Mouse (Mus musculus): ENCODE data around the gene Ppm1h. TPM values are rescaled to one million over a fixed set of nuclear protein-coding genes. Genes with fewer than 3 reads are reported as not detected.

The Ppm1h gene
- polyA plus RNA-seq, 1 experiment from 2014 or later: 3.6 TPM

DNA sequence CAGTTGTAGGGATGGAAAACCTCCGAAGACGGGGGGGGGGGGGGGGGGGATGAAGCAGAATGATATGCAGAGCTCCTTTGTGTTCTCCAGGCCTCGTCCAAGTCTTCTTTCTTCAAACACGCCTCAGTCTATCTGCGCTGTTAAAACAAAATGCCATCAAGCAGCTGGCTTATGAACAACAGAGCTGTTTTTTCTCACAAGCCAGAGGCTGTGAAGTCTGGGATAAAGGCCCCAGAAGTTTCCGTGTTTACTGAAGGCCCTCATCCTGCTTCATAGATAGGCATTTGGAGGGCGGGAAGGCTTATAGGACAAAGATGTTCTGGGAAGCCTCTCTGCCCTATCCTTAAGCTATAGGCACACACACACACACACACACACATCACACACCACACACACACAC lies 181.5 kb downstream of the Ppm1h start:
- ATAC-seq (replicated peaks; ENCODE audit: low FRiP score) (no peak), DNase-seq (ENCODE audit: low spot score) (no peak)
- Histone ChIP-seq H3K27me3 (ENCODE audit: control insufficient read depth, insufficient read depth, low read length) (no peaks in the 10 kb centered on the region), H3K4me3 (ENCODE audit: low read depth, low read length) (no peak overlapping the region), H3K9ac (ENCODE audit: low read length) (no peak overlapping the region), H3K4me1 (replicated peaks; ENCODE audit: control insufficient read depth, insufficient read depth, low read length) (no peaks in the 10 kb centered on the region), H3K9me3 (ENCODE audit: control insufficient read depth, low read length) (no peaks in the 10 kb centered on the region), H3K27ac (ENCODE audit: low read depth, low read length) (no peak overlapping the region), H3K4me2 (ENCODE audit: low read depth, low read length, severe bottlenecking) (no peak overlapping the region), H3K36me3 (ENCODE audit: control insufficient read depth, insufficient read depth, low read length) (no peaks in the 10 kb centered on the region)
- WGBS: 62% methylated on average over 7 of the region's 7 CpGs

DNA sequence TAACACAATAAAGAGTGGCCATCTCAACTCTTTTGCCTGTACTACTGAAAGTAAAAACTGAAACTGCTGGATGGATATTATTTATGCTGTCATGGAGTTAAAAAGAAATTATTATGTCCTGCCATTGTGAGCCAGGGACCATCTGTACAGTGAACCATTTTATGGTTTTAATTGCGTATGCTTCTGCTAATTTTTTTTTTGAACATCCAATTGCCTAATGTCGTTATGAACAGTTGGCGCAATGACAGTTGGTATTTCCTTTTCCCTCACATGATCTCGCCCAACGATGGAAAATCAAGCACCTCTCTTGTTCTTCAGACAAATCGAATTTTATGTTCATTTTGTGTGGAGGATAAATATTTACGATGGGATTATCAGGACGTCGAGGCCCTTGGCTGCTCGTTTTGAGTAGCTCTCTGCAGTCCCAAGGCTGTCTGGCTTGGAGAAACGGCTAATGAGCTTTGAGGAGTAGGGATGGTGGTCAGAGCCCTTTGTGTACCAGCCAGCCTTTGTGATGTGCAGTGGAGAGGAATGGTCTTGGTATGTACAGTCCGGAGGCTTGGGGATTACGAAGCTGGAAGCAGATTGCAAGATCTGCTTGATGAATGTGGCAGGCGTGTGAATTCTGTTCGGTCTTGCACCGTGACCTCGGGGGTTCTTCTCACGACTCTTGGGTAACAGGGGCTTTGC lies 183.3 kb downstream of the Ppm1h start:
- H3K4me1 ChIP-seq (replicated peaks; ENCODE audit: control insufficient read depth, insufficient read depth, low read length): no peaks in the 10 kb centered on the region
- no peak for DNase-seq (ENCODE audit: low spot score)
- no peaks in the 10 kb centered on the region for H3K36me3 ChIP-seq (ENCODE audit: control insufficient read depth, insufficient read depth, low read length)
- ATAC-seq (replicated peaks; ENCODE audit: low FRiP score): 0 out of 2 replicates have a peak, but pooled peaks have one; percentile 45
- H3K4me3 ChIP-seq (ENCODE audit: low read depth, low read length): no peak overlapping the region
- no peak overlapping the region for H3K4me2 ChIP-seq (ENCODE audit: low read depth, low read length, severe bottlenecking)
- no peaks in the 10 kb centered on the region for H3K27me3 ChIP-seq (ENCODE audit: control insufficient read depth, insufficient read depth, low read length)
- 77% methylated on average over 18 of the region's 18 CpGs for WGBS
- no peak overlapping the region for H3K9ac ChIP-seq (ENCODE audit: low read length)
- H3K27ac ChIP-seq (ENCODE audit: low read depth, low read length): no peak overlapping the region
- H3K9me3 ChIP-seq (ENCODE audit: control insufficient read depth, low read length): no peaks in the 10 kb centered on the region

DNA sequence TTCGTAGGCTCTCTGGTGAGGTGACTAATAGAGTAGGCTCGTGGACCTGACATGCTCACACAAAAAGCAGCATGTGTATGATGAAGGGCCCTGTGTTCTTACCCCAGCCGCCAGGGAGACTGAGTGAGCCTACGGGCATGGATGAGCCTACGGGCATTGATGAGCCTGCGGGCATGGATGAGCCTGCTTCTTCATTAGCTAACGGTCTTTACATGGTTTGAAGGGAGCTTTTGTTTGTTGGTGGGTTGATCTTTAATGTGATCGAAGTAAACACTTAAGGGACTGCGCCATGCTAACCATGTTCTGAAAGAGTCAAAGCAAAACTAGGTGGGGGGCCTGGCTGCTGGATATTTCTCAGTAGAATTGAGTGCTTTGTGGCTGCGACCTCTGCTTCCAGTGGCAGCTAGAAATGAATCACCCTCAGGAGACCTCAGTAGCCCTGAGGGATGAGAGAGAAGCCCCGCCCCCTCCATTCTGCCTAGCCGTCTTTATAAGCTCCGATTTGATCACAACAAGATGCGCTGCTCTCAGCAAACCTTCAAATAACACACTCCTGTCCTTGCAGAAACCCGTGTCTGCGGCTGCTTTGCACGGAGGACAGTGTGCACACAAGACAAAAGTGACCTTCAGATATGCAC lies 183.9 kb downstream of the Ppm1h start:
- Histone ChIP-seq H3K9ac (ENCODE audit: low read length) (no peak overlapping the region), H3K4me2 (ENCODE audit: low read depth, low read length, severe bottlenecking) (no peak overlapping the region), H3K27ac (ENCODE audit: low read depth, low read length) (no peak overlapping the region), H3K27me3 (ENCODE audit: control insufficient read depth, insufficient read depth, low read length) (no peaks in the 10 kb centered on the region), H3K4me3 (ENCODE audit: low read depth, low read length) (no peak overlapping the region), H3K9me3 (ENCODE audit: control insufficient read depth, low read length) (no peaks in the 10 kb centered on the region), H3K36me3 (ENCODE audit: control insufficient read depth, insufficient read depth, low read length) (no peaks in the 10 kb centered on the region), H3K4me1 (replicated peaks; ENCODE audit: control insufficient read depth, insufficient read depth, low read length) (no peaks in the 10 kb centered on the region)
- DNase-seq (ENCODE audit: low spot score): no peak
- 78% methylated on average over 17 of the region's 17 CpGs for WGBS
- ATAC-seq (replicated peaks; ENCODE audit: low FRiP score): peak; percentile 40; the same call in 1 of the 2 replicates

DNA sequence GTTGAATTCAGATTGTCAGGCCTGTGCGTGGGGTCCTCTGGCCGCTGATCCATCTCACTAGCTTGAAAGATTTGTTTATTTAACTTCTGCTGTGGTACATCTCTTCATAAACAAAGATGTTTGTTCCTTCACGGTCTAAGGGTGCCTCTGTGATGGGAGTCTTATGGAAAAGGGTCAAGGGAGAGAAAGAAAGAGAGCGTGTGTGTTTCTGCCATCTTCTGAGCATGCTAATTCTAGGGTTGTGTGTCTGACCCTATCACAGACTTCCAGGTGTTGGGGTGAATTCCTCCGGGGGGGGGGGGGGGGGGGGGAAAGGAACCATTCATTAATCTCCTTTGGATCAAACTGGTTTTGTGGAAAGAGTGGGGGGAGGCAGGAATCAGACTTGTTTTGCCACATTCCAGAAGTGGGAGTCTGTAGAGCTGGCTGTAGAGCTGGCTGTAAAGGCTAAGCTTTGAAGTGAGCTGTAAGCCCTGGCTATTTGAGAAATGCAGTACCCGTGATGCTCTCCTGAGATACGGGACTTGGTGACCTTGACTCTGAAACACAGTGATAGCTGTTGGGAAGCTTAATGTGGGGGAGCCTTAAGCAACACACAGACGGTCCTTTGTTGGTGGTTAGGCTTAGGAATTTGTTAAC lies 191.4 kb downstream of the Ppm1h start:
- H3K27ac ChIP-seq (ENCODE audit: low read depth, low read length): no peak overlapping the region
- H3K4me3 ChIP-seq (ENCODE audit: low read depth, low read length): no peak overlapping the region
- no peaks in the 10 kb centered on the region for H3K36me3 ChIP-seq (ENCODE audit: control insufficient read depth, insufficient read depth, low read length)
- no peak for DNase-seq (ENCODE audit: low spot score)
- 76% methylated on average over 8 of the region's 8 CpGs for WGBS
- H3K4me2 ChIP-seq (ENCODE audit: low read depth, low read length, severe bottlenecking): no peak overlapping the region
- H3K9me3 ChIP-seq (ENCODE audit: control insufficient read depth, low read length): no peaks in the 10 kb centered on the region
- no peak overlapping the region for H3K9ac ChIP-seq (ENCODE audit: low read length)
- H3K27me3 ChIP-seq (ENCODE audit: control insufficient read depth, insufficient read depth, low read length): no peaks in the 10 kb centered on the region
- H3K4me1 ChIP-seq (replicated peaks; ENCODE audit: control insufficient read depth, insufficient read depth, low read length): no peaks in the 10 kb centered on the region
- no peak for ATAC-seq (replicated peaks; ENCODE audit: low FRiP score)

DNA sequence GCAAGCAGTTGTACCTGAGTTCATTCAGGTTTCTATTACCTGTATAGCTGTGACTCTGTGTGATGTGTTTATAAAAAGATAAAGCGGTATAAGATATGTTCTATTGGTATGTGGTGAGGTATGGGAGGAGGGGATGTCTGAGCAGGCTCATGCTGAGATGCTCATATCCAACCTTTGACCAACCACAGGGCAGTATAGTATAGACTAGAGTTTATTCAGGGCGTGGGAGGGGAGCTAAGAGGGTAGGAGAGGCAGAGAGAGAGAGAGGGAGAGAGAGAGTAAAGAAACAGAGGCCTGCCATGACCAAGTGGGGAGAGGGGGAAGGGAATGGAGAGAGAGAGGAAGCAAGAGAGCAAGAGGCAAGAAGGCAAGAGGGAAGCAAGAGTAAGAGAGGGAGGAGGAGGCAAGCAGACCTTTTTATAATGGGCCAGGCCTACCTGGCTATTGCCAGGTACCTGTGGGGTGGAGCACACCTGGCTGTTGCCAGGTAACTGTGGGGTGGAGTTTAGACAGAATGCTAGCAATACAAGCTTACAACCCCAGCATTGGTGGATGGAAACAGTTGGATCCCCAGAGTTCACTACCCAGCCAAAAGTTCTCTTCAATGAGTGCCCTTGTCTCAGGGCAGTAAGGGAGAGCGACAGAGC lies 192.4 kb downstream of the Ppm1h start:
- Histone ChIP-seq H3K9ac (ENCODE audit: low read length) (no peak overlapping the region), H3K4me2 (ENCODE audit: low read depth, low read length, severe bottlenecking) (no peak overlapping the region), H3K4me1 (replicated peaks; ENCODE audit: control insufficient read depth, insufficient read depth, low read length) (no peaks in the 10 kb centered on the region), H3K4me3 (ENCODE audit: low read depth, low read length) (no peak overlapping the region), H3K36me3 (ENCODE audit: control insufficient read depth, insufficient read depth, low read length) (no peaks in the 10 kb centered on the region), H3K27ac (ENCODE audit: low read depth, low read length) (no peak overlapping the region), H3K9me3 (ENCODE audit: control insufficient read depth, low read length) (no peaks in the 10 kb centered on the region), H3K27me3 (ENCODE audit: control insufficient read depth, insufficient read depth, low read length) (no peaks in the 10 kb centered on the region)
- no peak for DNase-seq (ENCODE audit: low spot score)
- WGBS: 82% methylated on average over 3 of the region's 3 CpGs
- ATAC-seq (replicated peaks; ENCODE audit: low FRiP score): no peak

DNA sequence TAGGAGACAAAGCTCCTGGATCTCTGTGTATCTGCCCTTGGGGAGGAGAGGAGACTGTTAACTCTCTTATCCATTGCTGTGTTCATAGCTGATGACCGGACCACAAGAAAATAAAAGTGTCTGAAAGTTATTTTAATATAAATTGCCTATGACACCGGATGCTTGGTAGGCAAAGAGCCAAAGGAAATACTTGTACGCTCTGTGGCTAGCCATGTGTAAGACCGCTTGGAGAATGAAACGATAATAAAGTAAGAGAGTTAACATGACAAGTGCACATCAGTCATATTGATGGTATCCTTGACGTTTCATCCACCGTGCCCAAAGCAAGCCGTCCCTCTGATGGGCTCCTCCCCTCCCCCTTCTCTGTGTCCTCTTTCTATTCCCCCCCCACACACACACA lies 194.2 kb downstream of the Ppm1h start:
- WGBS: 94% methylated on average over 8 of the region's 8 CpGs
- no peaks in the 10 kb centered on the region for H3K36me3 ChIP-seq (ENCODE audit: control insufficient read depth, insufficient read depth, low read length)

DNA sequence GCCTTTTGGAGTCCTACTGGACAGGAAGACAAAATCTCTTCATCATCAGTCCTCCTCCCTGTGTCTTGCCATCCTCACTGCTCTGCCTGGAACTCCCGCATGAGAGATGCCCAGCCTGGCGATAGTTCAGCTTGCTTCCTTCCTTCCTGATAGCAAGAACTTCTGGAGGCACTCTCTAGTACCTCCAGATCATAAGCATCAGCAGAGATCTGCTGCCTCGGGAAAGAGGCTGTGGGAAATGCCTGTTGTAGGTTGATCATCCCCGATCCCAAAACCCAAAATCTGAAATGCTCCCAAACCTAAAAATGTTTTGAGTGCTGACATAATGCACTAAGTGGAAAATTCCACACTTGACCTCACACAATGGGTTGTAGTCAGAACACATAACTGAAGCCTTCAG lies 198.4 kb downstream of the Ppm1h start:
- Histone ChIP-seq H3K27me3 (ENCODE audit: control insufficient read depth, insufficient read depth, low read length) (no peaks in the 10 kb centered on the region), H3K9ac (ENCODE audit: low read length) (no peak overlapping the region), H3K36me3 (ENCODE audit: control insufficient read depth, insufficient read depth, low read length) (no peaks in the 10 kb centered on the region), H3K27ac (ENCODE audit: low read depth, low read length) (no peak overlapping the region), H3K4me1 (replicated peaks; ENCODE audit: control insufficient read depth, insufficient read depth, low read length) (no peaks in the 10 kb centered on the region), H3K4me3 (ENCODE audit: low read depth, low read length) (no peak overlapping the region), H3K9me3 (ENCODE audit: control insufficient read depth, low read length) (no peaks in the 10 kb centered on the region), H3K4me2 (ENCODE audit: low read depth, low read length, severe bottlenecking) (no peak overlapping the region)
- DNase-seq (ENCODE audit: low spot score) (no peak), ATAC-seq (replicated peaks; ENCODE audit: low FRiP score) (no peak)
- WGBS: 91% methylated on average over 4 of the region's 4 CpGs

More for the DNA sequence above, 194.2 kb downstream of the Ppm1h start:
- no peak overlapping the region for H3K9ac ChIP-seq (ENCODE audit: low read length)
- no peak overlapping the region for H3K4me3 ChIP-seq (ENCODE audit: low read depth, low read length)
- no peak overlapping the region for H3K4me2 ChIP-seq (ENCODE audit: low read depth, low read length, severe bottlenecking)
- DNase-seq (ENCODE audit: low spot score): no peak
- no peaks in the 10 kb centered on the region for H3K9me3 ChIP-seq (ENCODE audit: control insufficient read depth, low read length)
- ATAC-seq (replicated peaks; ENCODE audit: low FRiP score): no peak
- no peaks in the 10 kb centered on the region for H3K4me1 ChIP-seq (replicated peaks; ENCODE audit: control insufficient read depth, insufficient read depth, low read length)
- no peaks in the 10 kb centered on the region for H3K27me3 ChIP-seq (ENCODE audit: control insufficient read depth, insufficient read depth, low read length)
- H3K27ac ChIP-seq (ENCODE audit: low read depth, low read length): no peak overlapping the region

DNA sequence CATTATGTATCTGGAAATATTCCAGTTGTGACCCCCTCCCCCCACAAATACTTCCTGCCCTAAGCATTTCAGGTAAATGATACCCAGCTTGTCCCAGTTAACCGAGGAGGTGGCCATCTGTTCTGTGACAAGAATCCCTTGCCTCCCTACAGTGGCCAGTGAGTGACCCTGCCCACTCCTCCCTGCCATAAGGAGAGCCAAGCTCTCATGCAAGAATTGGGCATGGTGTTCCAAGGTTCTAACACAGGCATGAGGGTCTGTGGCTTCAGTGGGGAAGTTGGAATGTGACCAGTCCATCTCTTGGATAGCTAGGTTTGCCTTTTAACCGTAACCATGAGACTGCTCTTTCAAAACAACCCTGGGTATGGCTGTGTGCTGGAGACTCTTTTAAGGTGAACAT lies 198.9 kb downstream of the Ppm1h start:
- DNase-seq (ENCODE audit: low spot score): no peak
- no peak for ATAC-seq (replicated peaks; ENCODE audit: low FRiP score)
- no peaks in the 10 kb centered on the region for H3K9me3 ChIP-seq (ENCODE audit: control insufficient read depth, low read length)
- H3K36me3 ChIP-seq (ENCODE audit: control insufficient read depth, insufficient read depth, low read length): no peaks in the 10 kb centered on the region
- H3K27ac ChIP-seq (ENCODE audit: low read depth, low read length): no peak overlapping the region
- no peaks in the 10 kb centered on the region for H3K4me1 ChIP-seq (replicated peaks; ENCODE audit: control insufficient read depth, insufficient read depth, low read length)
- 86% methylated on average over 2 of the region's 2 CpGs for WGBS
- H3K4me2 ChIP-seq (ENCODE audit: low read depth, low read length, severe bottlenecking): no peak overlapping the region
- no peak overlapping the region for H3K9ac ChIP-seq (ENCODE audit: low read length)
- no peak overlapping the region for H3K4me3 ChIP-seq (ENCODE audit: low read depth, low read length)
- H3K27me3 ChIP-seq (ENCODE audit: control insufficient read depth, insufficient read depth, low read length): no peaks in the 10 kb centered on the region

Measured in forebrain, embryonic 11.5 days (tissue).